Mouse (Mus musculus) frontal cortex, adult 2 months (tissue): ENCODE measurements around the gene Oxct1. TPM values are rescaled to one million over a fixed set of nuclear protein-coding genes. Genes with fewer than 3 reads are reported as not detected.
A peak's percentile ranks its signal among the peaks of the same experiment; 100 is the strongest.

Source experiments
- DNase-seq, 2 experiments: peaks; one replicate each; pipeline ENCODE4 v3.0.0; 2022; ENCODE audit warnings: low spot score in 1 of 2; ENCODE audit errors: extremely low spot score in 1 of 2
- polyA plus RNA-seq: library from polyadenylated mRNA; depleted of rRNA; stranded (reverse); fragments of >200 nt; gene quantifications from 2 replicates; pipeline ENCODE4 v1.2.3, GENCODE M21; 2012; rRNA removed

The Oxct1 gene
- polyA plus RNA-seq: 192 TPM in 2 replicates

DNA sequence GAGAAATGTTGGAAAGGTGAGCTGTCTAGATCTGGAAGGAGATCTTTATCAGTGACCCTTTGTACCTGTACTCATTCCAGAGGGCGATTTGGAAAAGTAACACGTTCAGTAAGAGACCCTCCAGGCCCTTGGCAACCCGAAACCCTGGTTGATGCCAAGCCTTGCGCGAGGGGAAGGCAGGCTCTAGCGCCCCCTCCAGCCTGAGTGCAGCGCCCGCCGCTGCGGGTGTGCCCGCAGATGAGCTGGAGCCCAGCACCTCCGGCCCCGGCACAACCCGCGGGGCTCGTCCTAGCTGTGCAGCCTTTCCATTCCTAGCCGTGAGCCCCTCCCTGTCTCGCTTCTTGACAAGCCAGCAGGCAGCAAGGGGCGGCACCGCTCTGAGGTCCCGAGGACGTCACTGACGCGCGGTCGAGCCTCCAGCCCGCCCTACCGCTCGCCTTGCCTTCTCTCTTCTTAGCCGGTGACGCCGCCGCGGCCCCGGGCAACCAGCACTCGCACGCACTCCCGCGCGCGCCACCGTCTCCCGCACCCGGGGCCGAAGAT lies at the start of gene Oxct1:
Gene Oxct1, plus strand, starts transcription at position 153 of the 543 bp plus-strand sequence.
- DNase-seq: peak; percentile 92 to 93

DNA sequence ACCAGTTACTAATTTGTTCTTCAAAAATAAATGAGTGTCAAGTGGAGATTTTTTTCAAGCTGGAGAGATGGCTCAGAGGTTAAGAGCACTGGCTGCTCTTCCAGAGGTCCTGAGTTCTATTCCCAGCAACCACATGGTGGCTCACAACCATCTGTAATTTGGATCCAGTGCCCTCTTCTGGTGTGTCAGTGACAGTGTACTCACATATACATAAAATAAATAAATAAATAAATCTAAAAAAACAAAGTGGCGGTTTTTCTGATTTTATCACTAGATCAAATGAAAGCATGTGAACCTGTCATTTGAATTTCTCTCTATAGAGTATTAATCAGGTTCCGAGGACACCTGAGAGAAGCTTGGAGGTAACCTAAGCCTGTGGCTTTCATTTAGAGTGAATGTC lies 47.9 kb upstream of the Oxct1 start:
- no peak for DNase-seq

DNA sequence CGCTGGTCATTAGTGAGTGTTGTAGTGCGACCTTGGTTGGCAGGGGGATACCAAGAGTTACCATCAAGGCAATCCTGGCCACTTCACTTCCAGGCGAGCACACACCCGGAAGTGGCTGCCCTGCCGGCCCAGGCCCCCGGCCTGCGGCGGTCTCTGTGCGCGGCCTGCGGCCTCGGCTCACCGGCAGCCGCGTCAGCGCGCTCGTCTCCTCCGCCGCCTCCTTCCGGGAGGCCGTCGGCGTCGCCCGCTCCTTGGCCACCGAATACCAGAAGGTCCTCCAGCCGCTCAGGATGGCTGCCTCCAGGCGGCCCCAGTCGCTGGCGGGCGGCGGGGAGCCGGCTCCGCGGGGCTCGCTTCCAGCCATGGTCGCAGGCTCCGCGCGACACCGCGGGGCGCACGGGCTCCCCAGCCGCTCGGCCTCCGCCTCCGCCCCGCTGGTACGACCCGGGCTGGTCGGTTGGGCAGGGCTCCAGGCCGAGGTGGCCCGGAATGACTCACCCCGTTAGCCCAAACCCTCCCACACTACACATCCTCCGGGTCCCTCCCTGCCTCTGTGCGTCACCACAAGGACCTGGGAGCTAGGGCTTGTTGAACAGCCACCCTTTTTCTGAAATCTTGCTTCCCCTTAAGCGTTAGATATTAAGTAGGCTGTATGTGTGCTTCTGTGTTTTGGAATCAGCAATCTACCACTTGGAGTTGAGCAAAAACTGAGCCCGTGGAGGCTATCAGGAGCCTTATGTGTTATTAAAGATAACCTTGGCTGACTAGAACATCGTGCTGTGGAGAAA lies 46.9 kb upstream of the Oxct1 start, which contains the start of gene Fbxo4:
Gene Fbxo4, minus strand, starts transcription at position 513 of the 788 bp plus-strand sequence.
- peak; percentile 43 to 81 for DNase-seq

DNA sequence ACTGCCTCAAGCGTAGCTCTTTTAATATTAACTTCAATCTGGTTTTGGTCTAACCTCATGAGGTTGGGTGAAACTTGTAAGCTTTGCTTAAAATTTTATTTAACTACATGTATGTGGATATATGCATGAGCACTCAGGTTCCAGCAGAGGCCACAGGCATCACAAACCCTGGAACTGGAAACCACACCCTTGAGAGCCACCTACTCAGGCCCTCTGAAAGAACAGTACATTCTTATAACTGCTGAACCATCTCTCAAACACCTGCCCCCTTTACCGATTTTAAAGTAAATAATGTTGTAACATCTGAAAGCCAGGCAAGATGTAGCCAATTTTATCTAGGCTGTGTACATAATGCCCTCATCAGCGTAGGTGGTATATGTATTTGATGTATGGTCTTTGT lies 46.3 kb upstream of the Oxct1 start:
- no peak for DNase-seq

DNA sequence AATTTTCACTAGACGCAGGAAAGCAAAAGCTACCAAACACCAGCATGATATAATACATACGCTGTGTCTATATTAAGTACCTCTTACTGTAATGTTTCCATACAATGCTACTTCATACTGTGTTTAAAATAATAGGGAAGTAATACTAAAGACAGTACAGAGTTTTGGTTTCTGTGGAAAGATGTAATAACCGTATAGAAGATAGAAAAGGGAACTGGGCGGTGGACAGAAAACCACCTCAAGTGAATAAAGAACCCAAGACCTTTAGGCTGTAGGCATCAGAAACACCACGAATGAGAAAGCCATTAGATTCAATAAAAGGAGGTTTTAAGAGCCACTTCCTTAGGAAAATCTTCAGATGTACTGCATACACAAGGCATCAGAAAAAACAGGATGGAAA lies 43.5 kb upstream of the Oxct1 start:
- DNase-seq: no peak

DNA sequence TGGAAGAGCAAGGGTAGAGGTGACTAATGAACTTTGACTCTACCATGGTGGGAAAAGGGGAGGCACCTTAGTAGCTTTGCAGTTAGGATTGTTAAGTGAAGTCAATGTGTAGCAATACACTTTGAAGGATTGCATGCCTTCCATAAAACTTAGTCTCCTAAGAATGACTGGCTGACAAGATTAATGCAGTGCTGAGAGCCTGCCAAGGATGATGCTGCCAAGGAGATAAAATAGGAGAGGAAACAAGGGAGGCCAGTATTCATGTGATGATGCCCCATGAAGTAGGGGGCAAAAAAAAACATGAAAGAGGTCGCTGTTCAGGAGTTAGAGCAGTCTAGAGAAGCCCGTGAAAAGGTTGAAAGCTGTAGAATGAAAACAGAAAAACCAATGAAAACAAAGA lies 41.3 kb upstream of the Oxct1 start:
- DNase-seq: no peak

DNA sequence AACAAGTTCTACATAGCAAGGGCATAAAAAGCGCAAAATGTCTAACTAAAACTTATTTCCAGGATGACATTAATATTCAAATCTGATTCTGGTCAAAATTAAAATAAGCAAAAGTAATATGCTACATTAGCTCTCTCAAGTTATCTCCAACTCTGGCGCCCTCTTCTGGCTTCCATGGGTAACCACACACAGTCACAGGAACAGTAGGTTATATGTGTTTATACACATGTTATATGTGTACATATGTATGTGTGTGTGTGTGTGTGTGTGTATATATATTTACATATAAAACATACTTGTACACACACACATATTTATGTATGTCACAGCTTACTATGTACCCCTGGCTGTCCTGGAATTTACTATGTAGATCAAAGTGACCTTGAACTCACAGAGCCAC lies 38.2 kb upstream of the Oxct1 start:
- no peak for DNase-seq

DNA sequence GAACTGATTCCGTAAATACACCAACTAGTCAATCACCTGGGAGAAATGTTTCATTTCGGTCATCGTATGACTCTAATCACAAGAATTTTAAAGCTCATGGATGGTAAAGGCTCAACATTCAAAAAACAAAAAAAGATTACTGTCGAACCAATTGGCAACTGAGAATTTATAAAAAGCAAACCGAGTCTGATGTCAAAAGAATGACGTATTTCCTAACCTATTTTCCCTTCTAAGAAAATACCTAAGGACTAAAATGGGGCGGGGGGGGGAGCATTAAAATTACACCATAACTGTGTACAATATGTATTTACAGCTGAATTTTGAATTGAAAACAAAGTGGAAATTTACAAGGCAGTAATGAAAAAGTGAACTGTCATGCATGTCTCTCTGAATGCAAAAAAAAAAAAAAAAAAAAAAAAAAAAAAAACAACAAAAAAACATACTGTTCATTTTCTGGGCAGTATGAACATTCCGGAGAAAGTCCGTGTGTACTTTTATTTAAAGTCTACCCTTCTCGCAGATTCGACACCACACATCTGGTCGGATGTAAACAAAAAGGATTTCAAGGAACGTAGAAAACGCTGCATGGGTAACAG lies 31.2 kb upstream of the Oxct1 start:
- DNase-seq: no peak

DNA sequence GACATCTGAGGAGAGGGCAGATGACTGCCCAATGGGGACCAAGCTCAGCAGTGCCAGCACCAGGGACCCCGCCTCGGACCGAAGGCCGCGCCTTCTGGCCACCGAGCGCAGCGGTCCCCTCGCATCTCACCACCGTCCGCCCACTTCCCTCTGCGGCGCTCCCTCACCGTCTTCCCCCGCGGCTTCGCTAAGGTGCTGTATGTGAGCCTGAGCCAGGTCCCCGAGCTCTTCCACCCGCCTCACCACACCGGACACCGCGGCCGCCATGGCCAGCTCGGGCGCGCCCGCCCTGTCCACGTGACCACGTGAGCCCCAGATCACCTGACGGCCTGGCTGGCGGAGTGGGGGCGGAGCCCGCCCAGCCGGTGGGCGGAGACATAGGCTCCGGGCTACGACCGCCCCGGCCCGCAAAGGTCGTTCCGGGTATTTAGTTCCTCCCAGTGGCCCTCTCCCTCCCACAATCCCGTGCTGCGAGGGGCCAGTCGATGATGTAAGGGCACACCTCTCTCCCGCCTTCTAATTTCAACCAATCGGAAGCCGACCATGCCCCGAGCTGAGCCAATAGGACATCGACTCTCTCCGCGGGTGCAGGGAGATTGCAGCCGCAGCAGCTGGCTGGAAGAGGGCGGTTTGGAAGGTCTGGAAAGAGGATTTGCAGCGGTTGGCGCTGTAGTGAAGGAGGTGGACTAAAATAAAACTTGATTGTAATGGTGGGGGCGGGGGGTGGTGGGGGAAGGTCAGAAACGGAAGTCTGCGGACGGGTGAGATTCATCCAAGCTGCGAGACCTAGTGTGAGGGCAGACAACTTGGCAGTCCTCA lies 30.5 kb upstream of the Oxct1 start, which contains the start of gene AW549877:
Gene AW549877, minus strand, starts transcription at position 297 of the 819 bp plus-strand sequence.
- DNase-seq: peak; percentile 96 to 97

DNA sequence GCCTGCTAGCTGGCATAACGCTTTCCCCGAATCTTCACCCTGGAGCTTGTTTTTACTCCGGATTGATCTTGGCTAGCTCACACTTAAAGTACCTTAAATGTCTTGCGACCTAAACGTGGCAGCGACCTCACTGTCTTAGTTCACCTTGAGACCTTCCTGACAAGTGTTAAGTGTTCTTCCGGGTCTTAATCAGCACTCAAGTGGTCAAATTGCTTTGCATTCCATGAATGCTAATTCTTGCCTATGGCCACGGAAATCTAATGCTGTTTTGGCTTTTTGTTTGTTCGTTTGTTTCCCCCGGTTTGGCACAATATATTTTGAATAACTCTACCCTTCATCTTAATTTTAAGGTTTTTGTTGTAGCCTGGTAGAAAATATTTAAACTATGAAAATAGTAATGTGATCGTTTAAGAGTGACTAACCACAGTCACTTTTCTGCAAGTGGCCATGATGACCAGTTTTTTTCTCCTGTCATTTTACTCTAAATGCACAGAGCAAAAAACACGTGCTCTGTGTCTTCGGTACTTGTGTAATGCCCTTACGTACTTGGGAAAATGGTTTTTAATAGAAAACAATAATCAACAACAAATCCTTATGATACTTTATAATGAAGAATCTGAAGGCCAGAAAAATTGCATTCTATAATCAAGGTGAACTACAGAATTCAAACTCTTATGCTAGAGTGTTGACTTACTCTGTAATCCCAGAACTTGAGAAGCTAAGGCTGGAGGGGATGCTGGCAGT lies 29.7 kb upstream of the Oxct1 start:
- no peak for DNase-seq

DNA sequence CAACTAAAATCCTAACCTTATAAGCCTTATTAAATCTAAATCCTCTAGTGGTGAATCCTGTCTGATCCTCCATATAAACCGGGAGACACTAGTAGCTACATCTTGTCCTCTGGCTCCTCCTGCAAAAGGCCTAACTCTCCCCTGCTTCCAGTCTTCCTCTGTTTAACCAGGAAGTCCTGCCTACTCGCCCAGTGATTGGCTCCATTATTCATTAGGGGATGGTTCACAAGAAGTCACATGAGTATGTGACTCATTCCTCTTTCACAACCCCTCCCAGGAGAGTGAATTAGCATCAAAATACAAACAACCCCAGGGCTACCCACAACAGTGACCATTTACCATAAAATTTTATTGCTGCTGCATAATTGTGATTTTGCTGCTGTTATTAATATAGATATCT lies 27.0 kb upstream of the Oxct1 start:
- DNase-seq: no peak

DNA sequence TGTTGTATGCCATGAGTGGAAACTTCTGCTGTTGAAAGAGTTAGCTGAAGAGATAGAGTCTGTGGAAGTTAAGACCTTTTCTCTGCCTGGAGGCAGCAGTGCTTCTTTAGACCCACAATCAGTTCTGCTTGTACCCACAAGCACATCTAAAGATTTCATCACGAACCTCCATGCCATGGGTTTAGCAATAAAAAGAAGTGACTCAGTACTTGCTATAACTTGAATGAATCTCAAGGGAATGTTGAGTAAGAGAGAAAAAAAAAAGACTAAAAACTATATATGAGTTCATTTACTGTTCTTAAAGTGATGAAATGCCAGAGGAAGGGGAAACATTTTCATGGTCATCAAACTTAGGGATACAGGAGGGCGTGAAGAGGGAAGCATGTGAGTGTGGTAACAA lies 25.6 kb upstream of the Oxct1 start:
- no peak for DNase-seq

DNA sequence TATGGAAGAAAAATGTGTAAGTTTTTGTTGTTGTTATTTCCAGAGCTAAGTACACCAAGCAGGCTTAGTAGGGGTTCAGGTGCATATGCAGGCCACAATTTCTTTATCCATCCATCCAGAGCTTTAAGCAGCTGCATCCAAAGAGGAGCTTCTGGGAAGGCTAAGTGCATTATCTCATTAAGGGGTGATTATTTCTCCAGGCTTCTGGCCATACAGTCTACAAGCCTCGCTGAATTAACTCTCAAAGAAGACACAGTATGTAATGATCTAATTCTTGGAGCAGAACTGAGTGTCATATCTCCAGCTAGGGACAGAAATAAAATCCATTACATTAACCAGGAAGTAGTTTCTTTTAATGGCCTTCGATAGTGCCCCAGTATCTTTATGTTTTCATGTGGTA lies 12.3 kb upstream of the Oxct1 start:
- no peak for DNase-seq

DNA sequence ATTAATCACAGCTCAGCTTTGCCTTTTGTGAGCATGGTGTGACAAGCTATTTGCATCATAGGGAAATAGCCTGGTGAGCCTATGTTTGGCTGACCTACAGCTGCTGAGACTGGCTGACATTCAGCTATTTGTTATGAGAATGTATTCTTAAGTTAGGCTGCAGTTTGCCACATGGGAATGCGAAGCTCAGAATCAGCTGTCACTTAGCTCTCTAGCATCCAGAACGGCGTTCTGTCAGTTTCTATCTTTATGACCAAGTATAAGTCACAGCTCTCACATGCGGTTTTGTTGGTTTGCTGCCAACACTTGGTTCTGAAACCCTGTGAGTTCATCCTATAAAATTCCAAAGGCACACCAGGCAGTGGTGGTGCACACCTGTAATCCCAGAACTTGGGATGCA lies 5.5 kb upstream of the Oxct1 start:
- no peak for DNase-seq

DNA sequence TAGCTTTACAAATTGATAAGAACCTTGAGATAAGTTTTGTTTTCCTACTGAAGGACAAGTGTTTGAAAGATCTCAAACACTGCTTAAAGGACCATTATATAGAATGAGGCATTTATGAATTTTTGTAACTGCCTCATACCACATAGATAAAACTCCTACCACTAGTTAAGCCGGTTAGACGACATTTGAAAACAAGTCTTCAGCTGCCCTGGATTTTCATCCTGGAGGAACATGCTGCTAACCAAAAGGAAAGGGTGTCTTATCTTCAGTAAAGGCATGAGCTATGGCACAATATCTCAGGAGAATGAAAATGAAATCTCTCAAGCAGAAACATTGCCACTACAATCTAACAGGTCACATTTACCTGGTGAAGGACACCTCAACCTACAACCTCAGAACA lies 2.4 kb upstream of the Oxct1 start:
- no peak for DNase-seq

DNA sequence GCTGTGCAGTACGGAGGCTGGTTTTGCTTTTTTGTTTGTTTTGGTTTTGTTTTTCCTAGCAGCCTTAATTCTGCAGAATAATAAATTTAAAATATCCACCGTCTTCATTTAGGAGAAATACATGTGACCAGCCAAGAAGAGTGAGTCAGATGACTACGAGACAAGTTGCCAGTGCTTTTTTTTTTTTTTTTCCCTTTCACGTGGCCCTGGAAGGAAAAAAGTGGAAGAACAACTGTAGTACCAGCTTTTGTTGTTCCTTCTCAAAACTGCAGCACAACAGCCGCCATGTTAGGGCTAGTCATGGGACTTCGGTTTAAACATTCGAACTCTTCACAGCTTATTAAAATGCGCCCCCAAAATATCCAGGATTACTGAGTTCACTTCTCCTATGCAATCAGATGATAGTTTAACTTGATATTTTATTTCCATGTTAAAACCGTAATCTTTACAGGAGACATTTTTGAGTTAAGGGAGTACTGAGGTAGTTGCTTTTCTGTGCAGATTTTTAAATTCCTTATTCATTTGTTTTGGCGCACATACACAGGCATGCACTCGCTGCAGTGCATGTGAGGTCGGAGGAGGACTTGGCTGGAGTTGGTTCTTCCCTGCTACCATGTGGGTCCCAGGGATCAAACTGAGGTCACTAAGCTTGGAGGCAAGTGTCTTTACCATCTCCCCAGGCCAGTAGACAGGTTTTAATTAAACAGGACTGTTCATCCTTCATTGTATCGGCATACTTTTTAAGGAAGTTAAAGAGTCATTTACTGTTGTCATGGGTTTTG lies 1.3 kb upstream of the Oxct1 start:
- DNase-seq: no peak

DNA sequence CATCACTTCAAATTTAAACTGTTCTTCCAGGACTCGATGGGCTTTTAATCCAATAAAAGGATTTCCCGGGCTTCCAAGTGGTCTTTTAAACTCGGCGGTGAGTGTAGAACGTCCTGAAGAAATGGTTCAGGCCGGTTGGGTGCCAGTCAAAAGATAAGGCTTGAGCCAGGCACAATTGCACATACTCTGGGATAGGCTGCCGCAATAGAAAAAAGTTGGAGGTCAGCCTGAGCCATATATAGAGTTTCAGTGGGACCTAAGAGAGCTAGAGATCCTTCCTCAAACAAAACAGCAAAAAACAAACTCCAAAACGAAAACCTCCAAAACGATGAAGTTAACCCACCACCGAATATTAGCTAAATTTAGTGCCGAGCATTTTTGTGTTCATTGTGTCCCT lies 677 bp upstream of the Oxct1 start:
- DNase-seq: no peak

DNA sequence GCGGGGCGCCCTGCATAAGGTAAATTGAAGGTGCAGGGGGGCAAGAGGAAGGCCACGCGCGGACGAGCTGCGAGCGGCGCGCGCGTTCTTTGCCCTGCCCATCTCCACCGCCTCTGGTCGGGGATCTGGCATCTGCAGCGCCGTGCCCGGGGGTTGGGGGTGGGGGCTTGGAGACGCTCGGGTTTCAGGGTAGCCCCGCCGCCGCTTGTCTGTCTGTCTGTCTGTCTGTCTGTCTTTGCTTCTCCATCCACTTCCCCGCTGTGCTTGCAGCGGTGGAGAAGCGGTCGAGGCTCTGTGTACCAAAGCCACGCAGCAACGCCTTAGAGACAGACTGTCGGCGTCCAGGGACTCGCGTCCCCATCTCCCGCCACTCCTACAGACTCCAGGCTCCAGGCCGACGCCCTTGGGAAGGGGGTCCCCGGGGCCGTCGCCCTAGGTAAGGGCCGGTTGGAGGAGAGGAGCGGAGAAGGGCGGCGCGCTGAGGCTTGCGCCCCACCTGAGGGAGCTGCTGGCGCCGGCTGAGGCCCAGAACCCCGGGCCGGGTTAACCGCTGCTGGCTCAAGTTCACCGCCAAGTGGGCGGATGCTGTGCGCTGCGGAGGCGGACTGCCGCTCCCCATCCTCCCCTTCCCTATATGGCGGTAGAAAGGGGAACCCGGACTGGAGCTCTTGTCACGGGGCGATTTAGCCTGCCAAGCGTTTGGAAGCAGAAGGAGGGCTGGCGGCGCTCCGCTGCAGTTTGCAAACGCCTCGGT lies 825 bp downstream of the Oxct1 start:
- DNase-seq: peak; percentile 69 to 90
